Mouse (Mus musculus) hindbrain, embryonic 11.5 days (tissue): ENCODE results near the gene Atg9a. TPM values are rescaled to one million over a fixed set of nuclear protein-coding genes. Genes with fewer than 3 reads are reported as not detected.

Source experiments
- ATAC-seq: fragments of 200-750 bp; cut with Nextera tagmentation; 2 replicates; pipeline ENCODE4 v1.8.0; 2017; ENCODE audit warnings: mild to moderate bottlenecking, moderate TSS enrichment, moderate library complexity; ENCODE audit not compliant: low FRiP score
- DNase-seq: peaks from one replicate; pipeline ENCODE4 v3.0.0-alpha.2; 2015; ENCODE audit warnings: low spot score
- H3K27ac ChIP-seq: fragments of 300-500 bp; sonication (generic); 2 replicates; pipeline ENCODE4 v1.5.1; 2014; ENCODE audit warnings: mild to moderate bottlenecking, low read depth, low read length
- H3K27me3 ChIP-seq: fragments of 300-500 bp; sonication (generic); 2 replicates; pipeline ENCODE4 v1.6.1; 2014; ENCODE audit warnings: mild to moderate bottlenecking, low read length, moderate library complexity, mixed read lengths; ENCODE audit not compliant: control insufficient read depth, insufficient read depth
- H3K36me3 ChIP-seq: fragments of 300-500 bp; sonication (generic); 2 replicates; pipeline ENCODE4 v1.6.1; 2014; ENCODE audit warnings: mild to moderate bottlenecking, low read length, moderate library complexity, mixed read lengths; ENCODE audit not compliant: control insufficient read depth, insufficient read depth
- H3K4me1 ChIP-seq: fragments of 300-500 bp; sonication (generic); replicated peaks from 2 replicates; pipeline ENCODE4 v1.6.1; 2014; ENCODE audit warnings: low read length, mixed read lengths; ENCODE audit not compliant: control insufficient read depth, insufficient read depth
- H3K4me2 ChIP-seq: fragments of 300-500 bp; sonication (generic); replicated peaks from 2 replicates; pipeline ENCODE4 v1.6.1; 2014; ENCODE audit warnings: mild to moderate bottlenecking, low read depth, low read length
- H3K4me3 ChIP-seq: fragments of 300-500 bp; sonication (generic); 2 replicates; pipeline ENCODE4 v1.5.1; 2014; ENCODE audit warnings: low read depth, low read length
- H3K9ac ChIP-seq: fragments of 300-500 bp; sonication (generic); 2 replicates; pipeline ENCODE4 v1.6.1; 2014; ENCODE audit warnings: low read depth, low read length
- H3K9me3 ChIP-seq: fragments of 300-500 bp; sonication (generic); 2 replicates; pipeline ENCODE4 v1.6.1; 2016; ENCODE audit warnings: low read length; ENCODE audit not compliant: control insufficient read depth
- WGBS: fragments of 180-500 bp; shearing (Covaris S2); extraction: QIAGEN DNeasy Blood & Tissue Kit; methylation state at CpG from one replicate; pipeline ENCODE4 v1.1.7; 2014; 5-methylcytosine and 5-hydroxymethylcytosine counted together
- polyA plus RNA-seq: library from polyadenylated mRNA; unstranded; fragments of >200 nt; fragmentation: Nextera tagmentation; extraction: Ambion mirVana; gene quantifications from 2 replicates; pipeline ENCODE4 v1.2.1, GENCODE M21; 2014

Gene Atg9a
- polyA plus RNA-seq, 1 experiment from 2014 or later = 17.4 TPM

GRCm38 (mm10) chr1:75211141-75211708, 19.2 kb upstream of the Atg9a start:
- 0 out of 2 replicates have a peak, but pooled peaks cover 2% of the 10 kb centered on the region for H3K36me3 ChIP-seq
- peaks cover 7% of the 10 kb centered on the region for H3K27me3 ChIP-seq
- no peak; the same call in 1 of the 2 replicates for ATAC-seq
- 14% methylated on average over 17 of the region's 17 CpGs for WGBS
- H3K4me1 ChIP-seq = peaks cover 5% of the 10 kb centered on the region
- DNase-seq = no peak
- peak overlapping the region; percentile 84 for H3K4me3 ChIP-seq
- no peak overlapping the region for H3K27ac ChIP-seq
- H3K9me3 ChIP-seq = no peaks in the 10 kb centered on the region
- H3K9ac ChIP-seq = peak overlapping the region; percentile 91
- H3K4me2 ChIP-seq = peak overlapping the region; percentile 88

GRCm38 (mm10) chr1:75210136-75211087, 18.4 kb upstream of the Atg9a start, which contains the start of the genes Glb1l and Stk16:
Glb1l (minus strand) TSS chr1:75210813.
Stk16 (plus strand) TSS chr1:75210838.
- peak within 1 kb of the TSS; percentile 88 for H3K4me2 ChIP-seq
- 0 out of 2 replicates have a peak, but pooled peaks cover 2% of the 10 kb centered on the region for H3K36me3 ChIP-seq
- peak within 1 kb of the TSS; percentile 91 for H3K9ac ChIP-seq
- peaks cover 5% of the 10 kb centered on the region; the same call in 1 of the 2 replicates for H3K27me3 ChIP-seq
- WGBS = 6% methylated on average over 42 of the region's 42 CpGs
- H3K4me1 ChIP-seq = peaks cover 5% of the 10 kb centered on the region
- H3K27ac ChIP-seq = no peak within 1 kb of the TSS
- peak; percentile 98 for DNase-seq
- H3K4me3 ChIP-seq = peak within 1 kb of the TSS; percentile 84
- H3K9me3 ChIP-seq = no peaks in the 10 kb centered on the region
- ATAC-seq = peak; percentile 94

GRCm38 (mm10) chr1:75208967-75209678, 17.1 kb upstream of the Atg9a start:
- H3K4me3 ChIP-seq = peak overlapping the region; percentile 25
- no peaks in the 10 kb centered on the region for H3K36me3 ChIP-seq
- peak; percentile 21 for DNase-seq
- no peak overlapping the region for H3K27ac ChIP-seq
- no peaks in the 10 kb centered on the region for H3K9me3 ChIP-seq
- peaks cover 5% of the 10 kb centered on the region; the same call in 1 of the 2 replicates for H3K27me3 ChIP-seq
- peaks cover 5% of the 10 kb centered on the region for H3K4me1 ChIP-seq
- ATAC-seq = no peak
- peak overlapping the region; percentile 46 for H3K9ac ChIP-seq
- H3K4me2 ChIP-seq = peak overlapping the region; percentile 40
- 15% methylated on average over 34 of the region's 34 CpGs for WGBS

GRCm38 (mm10) chr1:75201236-75201635, 9.2 kb upstream of the Atg9a start:
- Histone ChIP-seq H3K36me3 (no peaks in the 10 kb centered on the region), H3K4me3 (no peak overlapping the region), H3K4me1 (no peaks in the 10 kb centered on the region), H3K27ac (no peak overlapping the region), H3K9me3 (no peaks in the 10 kb centered on the region), H3K27me3 (no peaks in the 10 kb centered on the region), H3K9ac (no peak overlapping the region), H3K4me2 (no peak overlapping the region)
- WGBS = 91% methylated on average over 1 of the region's 1 CpGs
- ATAC-seq (no peak), DNase-seq (no peak)

- Histone ChIP-seq H3K27me3 (no peaks in the 10 kb centered on the region), H3K4me1 (no peaks in the 10 kb centered on the region), H3K9ac (peak overlapping the region; percentile 85), H3K4me2 (peak overlapping the region; percentile 95), H3K27ac (peak overlapping the region; percentile 76), H3K4me3 (peak overlapping the region; percentile 78), H3K36me3 (no peaks in the 10 kb centered on the region), H3K9me3 (no peaks in the 10 kb centered on the region)
- DNase-seq (no peak), ATAC-seq (peak; percentile 23; the same call in 1 of the 2 replicates)
- WGBS = 1% methylated on average over 19 of the region's 19 CpGs
Measured at GRCm38 (mm10) chr1:75192452-75192851, 456 bp upstream of the Atg9a start.

- DNase-seq (no peak), ATAC-seq (no peak)
- H3K9me3 ChIP-seq = no peaks in the 10 kb centered on the region
- H3K27ac ChIP-seq = peak overlapping the region; percentile 90
- H3K36me3 ChIP-seq = no peaks in the 10 kb centered on the region
- H3K9ac ChIP-seq = peak overlapping the region; percentile 87
- 43% methylated on average over 5 of the region's 5 CpGs for WGBS
- peak overlapping the region; percentile 78 for H3K4me3 ChIP-seq
- H3K27me3 ChIP-seq = no peaks in the 10 kb centered on the region
- no peaks in the 10 kb centered on the region for H3K4me1 ChIP-seq
- H3K4me2 ChIP-seq = peak overlapping the region; percentile 95
Measured at GRCm38 (mm10) chr1:75191258-75191621, 756 bp downstream of the Atg9a start.

GRCm38 (mm10) chr1:75190577-75190976, 1.4 kb downstream of the Atg9a start:
- no peak overlapping the region for H3K9ac ChIP-seq
- no peak overlapping the region for H3K4me2 ChIP-seq
- ATAC-seq (no peak), DNase-seq (no peak)
- no peaks in the 10 kb centered on the region for H3K9me3 ChIP-seq
- no peak overlapping the region for H3K4me3 ChIP-seq
- 73% methylated on average over 2 of the region's 2 CpGs for WGBS
- H3K27me3 ChIP-seq = no peaks in the 10 kb centered on the region
- no peaks in the 10 kb centered on the region for H3K4me1 ChIP-seq
- no peak overlapping the region for H3K27ac ChIP-seq
- H3K36me3 ChIP-seq = no peaks in the 10 kb centered on the region

- H3K4me3 ChIP-seq = no peak overlapping the region
- no peaks in the 10 kb centered on the region for H3K4me1 ChIP-seq
- H3K4me2 ChIP-seq = no peak overlapping the region
- no peak overlapping the region for H3K27ac ChIP-seq
- no peak for ATAC-seq
- H3K9me3 ChIP-seq = no peaks in the 10 kb centered on the region
- 90% methylated on average over 2 of the region's 2 CpGs for WGBS
- H3K36me3 ChIP-seq = no peaks in the 10 kb centered on the region; the same call in 1 of the 2 replicates
- H3K9ac ChIP-seq = no peak overlapping the region
- no peak for DNase-seq
- no peaks in the 10 kb centered on the region for H3K27me3 ChIP-seq
Measured at GRCm38 (mm10) chr1:75187914-75188483, 4.0 kb downstream of the Atg9a start.
